Mouse (Mus musculus) stomach, embryonic 14.5 days (tissue): ENCODE results near the gene Upf1. TPM values are rescaled to one million over a fixed set of nuclear protein-coding genes. Genes with fewer than 3 reads are reported as not detected.

Experiments
- ATAC-seq: fragments of 200-750 bp; cut with Nextera tagmentation; 2 replicates; pipeline ENCODE4 v1.8.0; 2017; ENCODE audit warnings: low read depth, moderate TSS enrichment; ENCODE audit not compliant: insufficient number of reproducible peaks, insufficient read depth, low FRiP score
- H3K27ac ChIP-seq: fragments of 300-500 bp; sonication (generic); 2 replicates; pipeline ENCODE4 v1.5.1; 2014; ENCODE audit warnings: mild to moderate bottlenecking, low read length, moderate library complexity, mixed read lengths
- H3K27me3 ChIP-seq: fragments of 300-500 bp; sonication (generic); 2 replicates; pipeline ENCODE4 v1.6.1; 2014; ENCODE audit warnings: low read length, control low read depth, mixed read lengths; ENCODE audit not compliant: control insufficient read depth, insufficient read depth
- H3K36me3 ChIP-seq: fragments of 300-500 bp; sonication (generic); 2 replicates; pipeline ENCODE4 v1.6.1; 2014; ENCODE audit warnings: mild to moderate bottlenecking, control low read depth, low read length, moderate library complexity, mixed read lengths; ENCODE audit not compliant: control insufficient read depth, insufficient read depth
- H3K4me1 ChIP-seq: fragments of 300-500 bp; sonication (generic); 2 replicates; pipeline ENCODE4 v1.6.1; 2014; ENCODE audit warnings: low read length, control low read depth, mixed read lengths; ENCODE audit not compliant: control insufficient read depth, insufficient read depth
- H3K4me2 ChIP-seq: fragments of 300-500 bp; sonication (generic); replicated peaks from 2 replicates; pipeline ENCODE4 v1.6.1; 2014; ENCODE audit warnings: low read depth, low read length, control low read depth
- H3K4me3 ChIP-seq: fragments of 300-500 bp; sonication (generic); 2 replicates; pipeline ENCODE4 v1.5.1; 2014; ENCODE audit warnings: low read depth, low read length, control low read depth
- H3K9ac ChIP-seq: fragments of 300-500 bp; sonication (generic); replicated peaks from 2 replicates; pipeline ENCODE4 v1.6.1; 2014; ENCODE audit warnings: low read depth, mild to moderate bottlenecking, control low read depth, low read length, moderate library complexity, mixed read lengths
- H3K9me3 ChIP-seq: fragments of 300-500 bp; sonication (generic); 2 replicates; pipeline ENCODE4 v1.6.1; 2016; ENCODE audit warnings: low read depth, low read length, control low read depth; ENCODE audit not compliant: control insufficient read depth
- WGBS: fragments of 180-500 bp; shearing (Covaris S2); extraction: QIAGEN DNeasy Blood & Tissue Kit; methylation state at CpG from one replicate; pipeline ENCODE4 v1.1.7; 2014; 5-methylcytosine and 5-hydroxymethylcytosine counted together
- polyA plus RNA-seq: library from polyadenylated mRNA; unstranded; fragments of >200 nt; fragmentation: Nextera tagmentation; extraction: Ambion mirVana; gene quantifications from 2 replicates; pipeline ENCODE4 v1.2.1, GENCODE M21; 2014

Upf1 gene
- polyA plus RNA-seq, 1 experiment from 2014 or later, result 17.0 TPM

GRCm38 (mm10) chr8:70309311-70309710 is 43.8 kb downstream of the Upf1 start:
- Histone ChIP-seq H3K36me3 (peaks cover 72% of the 10 kb centered on the region), H3K9ac (no peak overlapping the region)
- 34% methylated on average over 2 of the region's 2 CpGs for WGBS

GRCm38 (mm10) chr8:70302901-70303300 is 50.2 kb downstream of the Upf1 start:
- Histone ChIP-seq H3K36me3 (peaks cover 46% of the 10 kb centered on the region), H3K4me3 (peak overlapping the region; percentile 54), H3K9me3 (no peaks in the 10 kb centered on the region), H3K4me2 (peak overlapping the region; percentile 80), H3K4me1 (peaks cover 9% of the 10 kb centered on the region), H3K27ac (peak overlapping the region; percentile 64), H3K27me3 (no peaks in the 10 kb centered on the region), H3K9ac (peak overlapping the region; percentile 84)
- ATAC-seq, result 0 out of 2 replicates have a peak, but pooled peaks have one; percentile 4
- 4% methylated on average over 16 of the region's 16 CpGs for WGBS

More at GRCm38 (mm10) chr8:70309311-70309710, 43.8 kb downstream of the Upf1 start:
- Histone ChIP-seq H3K27me3 (no peaks in the 10 kb centered on the region), H3K4me2 (no peak overlapping the region), H3K27ac (no peak overlapping the region), H3K4me1 (no peaks in the 10 kb centered on the region), H3K9me3 (no peaks in the 10 kb centered on the region), H3K4me3 (no peak overlapping the region)
- no peak for ATAC-seq

DNA sequence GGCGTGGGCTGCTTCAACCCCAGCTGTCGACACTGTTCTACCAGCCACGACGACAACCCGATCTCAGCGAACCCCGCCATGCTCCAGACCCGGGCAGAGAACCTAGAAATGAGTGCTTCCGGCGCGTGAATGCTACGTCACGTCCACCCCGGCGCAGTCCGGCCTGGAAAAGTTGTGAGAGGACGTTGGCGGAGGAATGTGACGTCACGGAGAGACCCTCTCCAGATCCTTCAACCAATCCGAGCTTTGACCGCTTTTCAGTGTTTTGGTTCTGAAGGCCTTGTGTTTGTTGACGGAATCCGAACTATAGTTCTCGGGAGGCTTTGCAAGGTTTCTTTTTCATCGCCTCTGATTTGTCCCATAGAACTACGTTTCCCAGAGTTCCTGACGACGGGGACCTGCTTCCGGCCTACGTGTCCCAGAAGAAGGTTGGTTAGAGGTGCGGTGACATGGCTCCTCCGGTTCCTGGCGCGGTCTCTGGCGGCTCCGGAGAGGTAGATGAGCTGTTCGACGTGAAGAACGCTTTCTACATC is 50.7 kb downstream of the Upf1 start, which contains the start of the genes Ddx49 and Cope:
Gene Ddx49, minus strand, starts transcription at position 132 of the 533 bp plus-strand sequence.
Gene Cope, plus strand, starts transcription at position 161 of the 533 bp plus-strand sequence.
- H3K27ac ChIP-seq, result peak within 1 kb of the TSS; percentile 64
- no peaks in the 10 kb centered on the region for H3K27me3 ChIP-seq
- peaks cover 45% of the 10 kb centered on the region for H3K36me3 ChIP-seq
- no peaks in the 10 kb centered on the region for H3K9me3 ChIP-seq
- H3K4me1 ChIP-seq, result peaks cover 9% of the 10 kb centered on the region
- under 1% methylated on average over 40 of the region's 40 CpGs for WGBS
- peak within 1 kb of the TSS; percentile 54 for H3K4me3 ChIP-seq
- peak within 1 kb of the TSS; percentile 80 for H3K4me2 ChIP-seq
- H3K9ac ChIP-seq, result peak within 1 kb of the TSS; percentile 84
- peak; percentile 94 for ATAC-seq

DNA sequence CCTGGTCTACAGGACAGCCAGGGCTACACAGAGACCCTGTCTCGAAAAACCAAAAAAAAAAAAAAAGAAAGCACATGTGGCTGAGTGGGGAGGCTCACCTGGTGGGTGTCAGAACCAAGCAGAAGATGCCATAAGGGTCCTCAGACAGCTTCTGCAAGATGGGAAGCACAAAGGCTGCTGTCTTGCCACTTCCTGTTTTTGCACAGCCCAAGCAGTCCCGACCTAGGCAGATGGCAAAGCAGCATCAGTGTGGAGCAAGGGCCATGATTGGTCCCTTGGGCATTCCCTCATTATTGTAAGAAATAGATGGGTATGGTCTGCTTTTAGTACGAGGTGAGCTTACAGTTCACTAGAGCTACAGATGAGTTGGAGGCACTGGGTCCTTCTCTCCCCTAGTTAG is 52.2 kb downstream of the Upf1 start:
- H3K9me3 ChIP-seq, result no peaks in the 10 kb centered on the region
- H3K27me3 ChIP-seq, result no peaks in the 10 kb centered on the region
- peaks cover 48% of the 10 kb centered on the region for H3K36me3 ChIP-seq
- no peak overlapping the region for H3K4me2 ChIP-seq
- no peak for ATAC-seq
- WGBS, result 89% methylated on average over 3 of the region's 3 CpGs
- H3K27ac ChIP-seq, result no peak overlapping the region
- no peak overlapping the region for H3K9ac ChIP-seq
- no peak overlapping the region for H3K4me3 ChIP-seq
- H3K4me1 ChIP-seq, result peaks cover 9% of the 10 kb centered on the region

- H3K27me3 ChIP-seq, result no peaks in the 10 kb centered on the region
- H3K4me2 ChIP-seq, result no peak overlapping the region
- no peak overlapping the region for H3K27ac ChIP-seq
- no peaks in the 10 kb centered on the region for H3K9me3 ChIP-seq
- no peak for ATAC-seq
- no peak overlapping the region for H3K9ac ChIP-seq
- H3K4me3 ChIP-seq, result no peak overlapping the region
- no peaks in the 10 kb centered on the region for H3K4me1 ChIP-seq
- peaks cover 84% of the 10 kb centered on the region for H3K36me3 ChIP-seq
- 57% methylated on average over 5 of the region's 5 CpGs for WGBS
Observed at GRCm38 (mm10) chr8:70293988-70294405, 59.1 kb downstream of the Upf1 start.

DNA sequence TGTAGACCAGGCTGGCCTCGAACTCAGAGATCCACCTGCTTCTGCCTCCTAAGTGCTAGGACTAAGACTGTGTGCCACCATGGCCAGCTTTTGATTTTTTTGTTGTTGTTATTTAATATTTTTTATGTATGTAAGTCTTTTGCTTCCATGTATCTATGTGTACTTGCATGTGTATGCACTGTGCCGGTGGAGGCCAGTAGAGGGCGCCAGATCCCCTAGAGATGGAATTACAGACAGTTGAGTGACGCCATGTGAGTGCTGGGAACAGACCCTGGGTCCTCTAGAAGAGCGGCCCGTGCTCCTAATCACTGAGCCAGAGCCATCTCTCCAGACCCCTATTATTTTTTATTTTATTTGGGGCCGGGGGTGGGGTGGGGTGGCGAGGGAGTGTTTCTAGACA is 66.3 kb downstream of the Upf1 start:
- Histone ChIP-seq H3K27ac (no peak overlapping the region), H3K4me2 (no peak overlapping the region), H3K27me3 (no peaks in the 10 kb centered on the region), H3K4me3 (no peak overlapping the region), H3K4me1 (peaks cover 12% of the 10 kb centered on the region; the same call in 1 of the 2 replicates), H3K36me3 (peaks cover 63% of the 10 kb centered on the region), H3K9ac (no peak overlapping the region), H3K9me3 (no peaks in the 10 kb centered on the region)
- WGBS, result 89% methylated on average over 8 of the region's 8 CpGs
- ATAC-seq, result no peak

GRCm38 (mm10) chr8:70285304-70285703 is 67.8 kb downstream of the Upf1 start:
- no peak overlapping the region for H3K4me2 ChIP-seq
- WGBS, result 96% methylated on average over 15 of the region's 15 CpGs
- H3K4me3 ChIP-seq, result no peak overlapping the region
- ATAC-seq, result no peak
- H3K9ac ChIP-seq, result no peak overlapping the region
- H3K36me3 ChIP-seq, result peaks cover 49% of the 10 kb centered on the region
- H3K27ac ChIP-seq, result no peak overlapping the region
- no peaks in the 10 kb centered on the region for H3K27me3 ChIP-seq
- H3K9me3 ChIP-seq, result no peaks in the 10 kb centered on the region
- peaks cover 13% of the 10 kb centered on the region; the same call in 1 of the 2 replicates for H3K4me1 ChIP-seq

DNA sequence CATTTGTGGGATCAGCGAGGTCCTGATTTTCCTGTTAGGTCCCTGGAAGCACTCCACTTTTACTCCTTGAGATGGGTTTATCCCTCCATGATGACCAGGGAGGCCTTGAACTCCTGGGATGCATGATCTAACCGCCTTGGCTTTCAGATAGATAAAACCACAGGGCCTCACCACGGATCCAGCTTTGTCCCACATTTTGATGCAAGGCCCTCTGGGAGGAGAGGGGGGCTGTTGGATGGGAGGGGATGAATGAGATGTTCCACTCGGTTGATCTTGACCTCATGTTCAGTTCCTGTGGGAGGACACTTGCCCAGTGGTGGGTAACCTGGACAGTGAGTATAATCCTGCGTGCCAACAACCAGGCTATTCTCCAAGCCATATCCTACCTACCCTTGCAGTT is 68.7 kb downstream of the Upf1 start:
- 80% methylated on average over 5 of the region's 5 CpGs for WGBS
- Histone ChIP-seq H3K9me3 (no peaks in the 10 kb centered on the region), H3K27me3 (no peaks in the 10 kb centered on the region), H3K4me1 (peaks cover 13% of the 10 kb centered on the region; the same call in 1 of the 2 replicates), H3K27ac (no peak overlapping the region), H3K36me3 (peaks cover 40% of the 10 kb centered on the region), H3K9ac (no peak overlapping the region), H3K4me2 (0 out of 2 replicates have a peak overlapping the region, but pooled peaks have one; percentile 1), H3K4me3 (no peak overlapping the region)
- ATAC-seq, result no peak
